Mouse (Mus musculus) myocyte (in vitro differentiated cells): ENCODE measurements at regions not wholly inside any gene's neighbourhood (a gene's known extent, or its start where the extent isn't known, plus 50 kb on each side); places are given as distances from the start of the nearest gene placed in this dataset.
A peak's percentile ranks its signal among the peaks of the same experiment; 100 is the strongest.

ENCODE experiments used
- H3K27me3 ChIP-seq: one replicate; pipeline ENCODE4 v1.6.1; 2011; ENCODE audit not compliant: control insufficient read depth, insufficient read depth, insufficient read length
- H3K36me3 ChIP-seq: one replicate; pipeline ENCODE4 v1.6.1; 2011; ENCODE audit not compliant: control insufficient read depth, insufficient read depth
- H3K4me2 ChIP-seq: one replicate; pipeline ENCODE4 v1.6.1; 2011; ENCODE audit warnings: low read depth, control low read depth
- H3K4me3 ChIP-seq: one replicate; pipeline ENCODE4 v1.5.1; 2011; ENCODE audit warnings: mild to moderate bottlenecking, control low read depth, moderate library complexity
- H3K79me2 ChIP-seq: one replicate; pipeline ENCODE4 v1.6.1; 2011; ENCODE audit not compliant: control insufficient read depth, insufficient read depth
- H3ac ChIP-seq: one replicate; pipeline ENCODE4 v1.6.1; 2011; ENCODE audit not compliant: control insufficient read depth, insufficient read length
- CEBPB ChIP-seq: IDR thresholded peaks from 2 replicates; pipeline ENCODE4 v1.6.1; 2011; ENCODE audit warnings: mild to moderate bottlenecking, moderate library complexity; ENCODE audit not compliant: poor library complexity, insufficient read depth, severe bottlenecking
- E2F4 ChIP-seq: IDR thresholded peaks from one replicate; pipeline ENCODE4 v1.6.1; 2011; ENCODE audit warnings: mild to moderate bottlenecking, control low read depth, moderate library complexity; ENCODE audit not compliant: insufficient read depth
- MAX ChIP-seq: IDR thresholded peaks from one replicate; pipeline ENCODE4 v1.6.1; 2011; ENCODE audit warnings: low read depth, mild to moderate bottlenecking, control low read depth
- MYOD1 ChIP-seq, 3 experiments: IDR thresholded peaks; one replicate each; pipeline ENCODE4 v1.6.1; 2011; ENCODE audit warnings: control low read depth in 2 of 3, low read depth in 2 of 3, mild to moderate bottlenecking in 2 of 3, moderate library complexity in 1 of 3; ENCODE audit not compliant: insufficient read length in 2 of 3, control insufficient read depth in 1 of 3
- MYOG ChIP-seq, 3 experiments: IDR thresholded peaks; one replicate each; pipeline ENCODE4 v1.6.1; 2011; ENCODE audit warnings: control low read depth in 2 of 3, low read depth in 2 of 3, mild to moderate bottlenecking in 2 of 3; ENCODE audit not compliant: insufficient read length in 2 of 3, control insufficient read depth in 1 of 3, insufficient read depth in 1 of 3
- POLR2A ChIP-seq: IDR thresholded peaks from one replicate; pipeline ENCODE4 v1.6.1; 2011; ENCODE audit warnings: low read depth, mild to moderate bottlenecking, control low read depth, moderate library complexity; ENCODE audit not compliant: insufficient read length
- POLR2AphosphoS2 ChIP-seq: IDR thresholded peaks from one replicate; pipeline ENCODE4 v1.6.1; 2011; ENCODE audit warnings: low read depth, control low read depth; ENCODE audit not compliant: insufficient read length
- REST ChIP-seq: IDR thresholded peaks from one replicate; pipeline ENCODE4 v1.6.1; 2011; ENCODE audit warnings: mild to moderate bottlenecking, control low read depth, moderate library complexity; ENCODE audit not compliant: insufficient read depth, insufficient read length
- SRF ChIP-seq: IDR thresholded peaks from one replicate; pipeline ENCODE4 v1.6.1; 2011; ENCODE audit warnings: low read depth; ENCODE audit not compliant: control insufficient read depth, insufficient read length
- TCF12 ChIP-seq: IDR thresholded peaks from one replicate; pipeline ENCODE4 v1.6.1; 2011; ENCODE audit warnings: mild to moderate bottlenecking, control low read depth; ENCODE audit not compliant: poor library complexity, insufficient read depth, severe bottlenecking
- TCF3 ChIP-seq: IDR thresholded peaks from one replicate; pipeline ENCODE4 v1.6.1; 2011; ENCODE audit warnings: low read depth, control low read depth; ENCODE audit not compliant: insufficient read length
- USF1 ChIP-seq: IDR thresholded peaks from one replicate; pipeline ENCODE4 v1.6.1; 2011; ENCODE audit warnings: low read depth, mild to moderate bottlenecking, control low read depth, moderate library complexity

DNA sequence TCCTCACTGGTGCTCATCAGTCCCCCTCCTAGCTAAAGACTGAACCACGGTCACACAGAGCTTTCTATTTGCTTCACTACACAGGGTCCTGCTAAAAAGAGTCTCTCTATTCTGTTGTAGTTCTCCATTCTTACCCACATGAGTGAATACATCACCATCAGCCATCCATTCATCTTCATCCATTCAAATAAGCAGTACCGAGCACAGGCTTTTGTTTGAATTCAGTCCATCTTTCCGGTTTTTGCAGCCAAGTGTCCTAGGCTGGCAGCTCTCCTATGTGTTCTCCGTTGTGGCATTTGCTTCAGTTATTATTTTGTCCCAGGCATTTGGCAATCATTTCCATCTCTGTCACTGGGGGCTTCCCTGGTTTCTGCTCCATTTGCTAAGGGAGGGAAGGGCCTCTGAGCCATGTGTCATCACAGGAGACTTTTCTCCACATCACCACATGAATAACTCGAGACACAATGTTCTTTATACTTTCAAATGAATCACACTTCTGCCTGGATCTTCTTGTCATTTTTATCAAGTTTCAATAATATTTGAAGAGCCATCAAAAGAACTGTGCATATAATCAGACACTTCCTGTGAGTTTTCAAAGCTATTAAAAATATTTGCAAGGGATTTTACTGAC is 366.1 kb downstream of the Dnajb9 start:
- TF ChIP-seq USF1 = no peak
- TF ChIP-seq TCF3 = no peak
- TF ChIP-seq POLR2A = no peak
- no peak for TF ChIP-seq SRF
- TF ChIP-seq MYOG (IDR thresholded peaks at IDR 0.05; ENCODE audit: control insufficient read depth in 1 of 3, insufficient read depth in 1 of 3, insufficient read length in 2 of 3, low read depth in 2 of 3) = no peak
- no peak for TF ChIP-seq POLR2AphosphoS2
- no peak for TF ChIP-seq MYOD1 (IDR thresholded peaks at IDR 0.05; ENCODE audit: control insufficient read depth in 1 of 3, insufficient read length in 2 of 3, low read depth in 2 of 3)
- no peak for TF ChIP-seq E2F4
- H3K36me3 ChIP-seq = no peaks in the 10 kb centered on the region
- H3K79me2 ChIP-seq = no peaks in the 10 kb centered on the region
- no peak overlapping the region for H3K4me3 ChIP-seq
- no peak overlapping the region for H3K4me2 ChIP-seq
- no peak overlapping the region for H3ac ChIP-seq
- no peaks in the 10 kb centered on the region for H3K27me3 ChIP-seq

DNA sequence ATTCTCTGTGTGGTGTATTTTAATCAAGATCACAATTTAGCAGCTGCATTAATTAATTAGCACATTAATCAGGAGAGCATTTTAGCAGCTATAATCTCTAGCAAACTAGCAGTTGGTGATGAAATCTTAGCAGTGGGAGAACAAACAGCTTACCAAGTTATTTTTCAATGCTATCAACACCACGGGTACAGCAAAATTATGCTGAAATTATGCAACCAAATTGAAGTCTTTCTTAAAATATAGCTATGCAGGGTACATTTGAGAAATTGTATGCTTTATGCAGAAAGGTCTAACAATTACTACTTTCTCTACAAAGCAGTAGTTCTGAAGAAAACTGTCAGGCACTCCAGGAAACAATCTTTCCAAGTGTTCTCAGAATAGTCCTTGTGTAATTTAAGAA is 378.1 kb downstream of the Dnajb9 start:
- no peaks in the 10 kb centered on the region for H3K36me3 ChIP-seq
- H3K4me2 ChIP-seq = no peak overlapping the region
- no peak overlapping the region for H3K4me3 ChIP-seq
- H3K27me3 ChIP-seq = no peaks in the 10 kb centered on the region
- no peaks in the 10 kb centered on the region for H3K79me2 ChIP-seq
- TF ChIP-seq TCF12 = no peak
- no peak overlapping the region for H3ac ChIP-seq

DNA sequence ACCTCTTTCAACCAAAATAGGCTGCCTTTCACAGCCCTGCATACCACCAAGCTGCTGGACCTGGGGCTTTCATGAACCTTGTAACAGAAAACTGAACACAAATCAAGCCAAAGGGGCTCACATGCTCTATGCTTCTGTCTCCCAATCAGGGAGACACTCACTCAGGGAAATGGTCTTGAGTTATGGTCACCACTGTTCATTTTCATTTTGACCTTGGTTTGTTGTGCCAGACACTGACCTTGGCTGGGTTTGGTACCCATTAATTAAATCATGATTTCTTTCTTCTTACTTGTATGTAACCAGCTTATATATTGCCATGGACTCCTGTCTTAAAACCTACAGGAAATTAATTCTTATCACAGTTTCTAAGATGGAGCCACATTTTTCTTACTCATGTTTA is 381.5 kb downstream of the Dnajb9 start:
- Histone ChIP-seq H3ac (no peak overlapping the region), H3K4me2 (no peak overlapping the region), H3K27me3 (no peaks in the 10 kb centered on the region), H3K36me3 (no peaks in the 10 kb centered on the region), H3K4me3 (no peak overlapping the region), H3K79me2 (no peaks in the 10 kb centered on the region)
- TF ChIP-seq USF1 (no peak), CEBPB (no peak), TCF3 (no peak), E2F4 (no peak)

DNA sequence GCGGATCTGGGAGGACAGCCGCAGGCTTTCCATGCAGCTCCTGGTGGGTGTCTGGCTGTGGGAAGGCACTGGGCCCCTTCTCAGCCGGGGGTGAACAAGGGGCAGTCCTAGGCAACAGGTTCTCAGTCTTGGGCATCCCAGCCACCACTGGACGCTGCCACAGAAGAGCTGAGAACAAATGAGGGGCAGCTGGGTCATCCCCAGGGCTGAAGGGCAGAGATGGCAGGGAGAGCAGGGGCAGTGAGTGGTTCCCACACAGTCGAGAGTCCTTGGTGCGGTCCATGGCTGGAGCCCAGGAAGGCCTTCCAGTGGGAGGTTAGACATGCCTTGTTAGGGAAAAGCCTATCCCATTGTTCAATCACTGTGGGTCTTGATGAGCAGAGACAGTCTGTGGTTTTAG is 382.2 kb downstream of the Dnajb9 start:
- TF ChIP-seq SRF (no peak), REST (no peak), MYOG (IDR thresholded peaks at IDR 0.05; ENCODE audit: control insufficient read depth in 1 of 3, insufficient read depth in 1 of 3, insufficient read length in 2 of 3, low read depth in 2 of 3) (no peak), E2F4 (no peak), CEBPB (no peak), TCF12 (no peak), POLR2A (no peak), POLR2AphosphoS2 (no peak), MYOD1 (IDR thresholded peaks at IDR 0.05; ENCODE audit: control insufficient read depth in 1 of 3, insufficient read length in 2 of 3, low read depth in 2 of 3) (no peak), MAX (no peak), USF1 (no peak), TCF3 (no peak)
- no peak overlapping the region for H3ac ChIP-seq
- H3K4me2 ChIP-seq = no peak overlapping the region
- H3K27me3 ChIP-seq = no peaks in the 10 kb centered on the region
- no peak overlapping the region for H3K4me3 ChIP-seq
- no peaks in the 10 kb centered on the region for H3K36me3 ChIP-seq
- no peaks in the 10 kb centered on the region for H3K79me2 ChIP-seq

DNA sequence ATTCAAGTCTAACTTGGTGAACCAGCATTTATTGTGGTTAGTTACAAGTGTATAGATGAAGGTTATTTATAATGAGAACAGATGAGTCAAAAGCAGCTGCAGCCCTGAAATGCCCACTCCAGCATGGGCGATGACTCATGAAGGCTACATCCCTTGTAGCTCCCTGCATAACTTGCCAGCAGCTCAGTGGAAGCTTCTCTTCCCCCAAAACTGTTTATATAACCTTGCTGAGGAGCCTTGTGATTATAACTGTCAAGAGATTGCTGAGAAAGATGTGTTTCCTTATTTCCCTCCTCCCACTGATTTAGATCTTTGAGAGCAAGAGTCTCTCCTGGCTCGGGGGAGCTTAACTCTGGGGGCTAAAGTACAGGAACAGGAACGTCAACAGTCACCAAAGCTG is 382.8 kb downstream of the Dnajb9 start:
- TF ChIP-seq MYOG (IDR thresholded peaks at IDR 0.05; ENCODE audit: control insufficient read depth in 1 of 3, insufficient read depth in 1 of 3, insufficient read length in 2 of 3, low read depth in 2 of 3) (no peak), MYOD1 (IDR thresholded peaks at IDR 0.05; ENCODE audit: control insufficient read depth in 1 of 3, insufficient read length in 2 of 3, low read depth in 2 of 3) (peak in 1 of 3 experiments; percentile 35)
- H3K4me2 ChIP-seq = peak overlapping the region; percentile 61
- H3K27me3 ChIP-seq = no peaks in the 10 kb centered on the region
- no peak overlapping the region for H3ac ChIP-seq
- no peaks in the 10 kb centered on the region for H3K36me3 ChIP-seq
- no peak overlapping the region for H3K4me3 ChIP-seq
- H3K79me2 ChIP-seq = no peaks in the 10 kb centered on the region

DNA sequence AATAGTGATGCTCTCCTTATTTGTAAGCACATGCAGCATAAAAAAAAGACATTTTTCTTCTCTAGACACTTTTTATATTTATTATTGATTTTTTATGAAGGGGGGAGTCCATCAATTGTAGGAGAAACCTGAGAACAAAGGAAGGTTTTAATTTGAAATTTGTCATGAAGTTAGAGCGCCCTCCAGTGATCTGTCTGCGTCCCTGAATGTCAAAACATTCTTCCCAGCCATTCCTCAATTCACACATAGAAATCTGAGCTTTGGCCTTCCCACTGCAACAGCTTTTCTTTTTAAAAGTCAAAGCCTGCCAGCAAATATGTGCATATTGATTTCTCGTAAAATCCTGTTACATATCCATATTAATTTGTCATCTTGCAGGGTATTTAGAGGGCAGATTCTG is 396.6 kb downstream of the Dnajb9 start:
- Histone ChIP-seq H3K4me2 (no peak overlapping the region), H3K4me3 (no peak overlapping the region), H3K79me2 (no peaks in the 10 kb centered on the region), H3K27me3 (no peaks in the 10 kb centered on the region), H3K36me3 (no peaks in the 10 kb centered on the region), H3ac (no peak overlapping the region)
- TF ChIP-seq REST (no peak), TCF12 (no peak)
